Mouse (Mus musculus): ENCODE measurements around the gene Ncapd2. TPM values are rescaled to one million over a fixed set of nuclear protein-coding genes. Genes with fewer than 3 reads are reported as not detected.

The Ncapd2 gene
- polyA plus RNA-seq, 1 experiment from 2014 or later: 16.6 TPM

DNA sequence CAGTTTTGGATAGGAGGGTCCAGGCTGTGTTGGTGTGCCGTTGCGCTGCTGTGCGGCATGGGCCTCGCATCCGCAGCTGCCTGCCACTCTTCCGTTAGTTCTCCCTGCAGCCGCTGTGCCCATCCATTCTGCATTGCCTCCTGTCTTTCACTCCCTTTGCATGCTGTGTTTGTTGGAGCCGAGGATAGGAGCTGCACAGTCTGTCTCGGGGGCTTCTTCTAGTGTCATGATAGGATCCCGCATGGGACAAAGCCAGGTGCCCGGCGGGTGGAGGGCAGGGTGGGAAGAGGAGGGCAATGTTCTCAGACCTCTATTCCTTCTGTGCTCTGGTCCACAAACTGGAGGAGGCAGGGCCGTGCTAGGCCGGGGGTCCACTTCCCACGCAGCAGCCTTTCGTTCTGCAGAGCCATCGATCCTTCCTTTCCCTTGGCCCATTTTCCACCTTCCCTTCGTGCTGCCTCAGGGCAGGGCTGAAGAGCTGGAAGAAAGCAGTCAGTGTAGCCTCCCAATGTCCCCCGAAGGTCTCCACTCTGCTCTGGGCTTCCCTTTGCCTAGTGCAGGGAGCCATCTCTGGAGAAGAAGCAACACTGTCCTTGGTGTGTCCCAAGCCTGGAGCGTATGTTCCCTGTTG lies 29.7 kb upstream of the Ncapd2 start:
- Histone ChIP-seq H3K4me2 (replicated peaks; ENCODE audit: low read depth) (no peak overlapping the region), H3K4me1 (replicated peaks; ENCODE audit: control insufficient read depth, insufficient read depth) (no peaks in the 10 kb centered on the region; the same call in 1 of the 2 replicates), H3K27ac (replicated peaks) (no peak overlapping the region), H3K36me3 (ENCODE audit: control insufficient read depth, insufficient read depth, low read length) (no peaks in the 10 kb centered on the region; the same call in 1 of the 2 replicates), H3K27me3 (ENCODE audit: control insufficient read depth, insufficient read depth, low read length) (no peaks in the 10 kb centered on the region), H3K9ac (ENCODE audit: low read length) (no peak overlapping the region), H3K9me3 (ENCODE audit: control insufficient read depth, low read length) (no peaks in the 10 kb centered on the region), H3K4me3 (ENCODE audit: low read depth, low read length) (no peak overlapping the region)
- no peak for ATAC-seq (ENCODE audit: low FRiP score, low TSS enrichment)
- DNase-seq (ENCODE audit: low spot score): no peak
- 89% methylated on average over 20 of the region's 20 CpGs for WGBS
- TF ChIP-seq CTCF (IDR thresholded peaks at IDR 0.05; ENCODE audit: low read depth): no peak
- no peak for TF ChIP-seq EP300 (optimal IDR thresholded peaks at IDR 0.05)

DNA sequence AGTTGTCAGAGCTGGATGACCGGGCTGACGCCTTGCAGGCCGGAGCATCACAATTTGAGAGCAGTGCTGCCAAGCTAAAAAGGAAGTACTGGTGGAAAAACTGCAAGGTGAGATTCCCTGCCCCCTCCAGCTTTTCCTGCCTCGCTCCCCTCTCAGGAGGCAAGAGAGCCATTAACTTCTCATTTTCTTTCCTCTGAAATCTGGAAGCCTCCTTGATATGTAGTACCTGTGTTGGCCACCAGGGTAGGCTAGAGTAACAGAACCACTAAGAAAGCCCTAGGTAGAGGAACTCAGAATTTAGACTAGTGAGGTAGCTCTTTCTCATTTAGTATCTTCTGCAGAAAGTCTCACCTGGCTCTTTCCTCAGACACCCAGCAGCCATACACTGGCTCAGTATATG lies 27.5 kb upstream of the Ncapd2 start:
- Histone ChIP-seq H3K9me3 (ENCODE audit: control insufficient read depth, low read length) (no peaks in the 10 kb centered on the region), H3K4me1 (replicated peaks; ENCODE audit: control insufficient read depth, insufficient read depth) (no peaks in the 10 kb centered on the region; the same call in 1 of the 2 replicates), H3K9ac (ENCODE audit: low read length) (no peak overlapping the region), H3K36me3 (ENCODE audit: control insufficient read depth, insufficient read depth, low read length) (no peaks in the 10 kb centered on the region), H3K4me3 (ENCODE audit: low read depth, low read length) (no peak overlapping the region), H3K4me2 (replicated peaks; ENCODE audit: low read depth) (no peak overlapping the region), H3K27me3 (ENCODE audit: control insufficient read depth, insufficient read depth, low read length) (no peaks in the 10 kb centered on the region), H3K27ac (replicated peaks) (no peak overlapping the region)
- TF ChIP-seq CTCF (IDR thresholded peaks at IDR 0.05; ENCODE audit: low read depth): peak; percentile 88
- no peak for TF ChIP-seq EP300 (optimal IDR thresholded peaks at IDR 0.05)
- DNase-seq (ENCODE audit: low spot score): peak; percentile 42
- 48% methylated on average over 4 of the region's 4 CpGs for WGBS
- ATAC-seq (ENCODE audit: low FRiP score, low TSS enrichment): no peak

DNA sequence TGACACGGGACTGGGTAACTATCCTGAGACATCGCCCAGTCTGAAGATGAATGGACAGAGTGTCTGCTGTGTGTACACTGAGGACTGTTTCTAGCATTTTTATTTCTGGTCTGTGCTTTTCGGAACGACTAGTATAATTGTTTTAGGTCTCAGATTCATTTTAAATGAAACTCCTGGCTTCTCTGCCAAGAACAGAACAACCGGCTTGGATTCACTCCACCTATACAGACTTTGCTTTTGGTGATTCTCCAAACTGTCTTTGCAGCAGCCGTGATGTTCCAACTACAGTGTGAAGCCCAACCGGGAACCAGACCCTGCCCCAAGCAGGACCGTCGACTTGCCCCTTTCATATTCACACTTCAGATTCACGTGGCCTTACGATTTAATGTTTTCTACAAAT lies 26.4 kb upstream of the Ncapd2 start:
- Histone ChIP-seq H3K4me2 (replicated peaks; ENCODE audit: low read depth) (no peak overlapping the region), H3K9ac (ENCODE audit: low read length) (no peak overlapping the region), H3K4me1 (replicated peaks; ENCODE audit: control insufficient read depth, insufficient read depth) (no peaks in the 10 kb centered on the region; the same call in 1 of the 2 replicates), H3K27me3 (ENCODE audit: control insufficient read depth, insufficient read depth, low read length) (no peaks in the 10 kb centered on the region), H3K27ac (replicated peaks) (no peak overlapping the region), H3K4me3 (ENCODE audit: low read depth, low read length) (no peak overlapping the region), H3K36me3 (ENCODE audit: control insufficient read depth, insufficient read depth, low read length) (no peaks in the 10 kb centered on the region), H3K9me3 (ENCODE audit: control insufficient read depth, low read length) (no peaks in the 10 kb centered on the region)
- 68% methylated on average over 11 of the region's 11 CpGs for WGBS
- no peak for DNase-seq (ENCODE audit: low spot score)
- no peak for ATAC-seq (ENCODE audit: low FRiP score, low TSS enrichment)
- TF ChIP-seq EP300 (optimal IDR thresholded peaks at IDR 0.05): no peak
- TF ChIP-seq CTCF (IDR thresholded peaks at IDR 0.05; ENCODE audit: low read depth): no peak

DNA sequence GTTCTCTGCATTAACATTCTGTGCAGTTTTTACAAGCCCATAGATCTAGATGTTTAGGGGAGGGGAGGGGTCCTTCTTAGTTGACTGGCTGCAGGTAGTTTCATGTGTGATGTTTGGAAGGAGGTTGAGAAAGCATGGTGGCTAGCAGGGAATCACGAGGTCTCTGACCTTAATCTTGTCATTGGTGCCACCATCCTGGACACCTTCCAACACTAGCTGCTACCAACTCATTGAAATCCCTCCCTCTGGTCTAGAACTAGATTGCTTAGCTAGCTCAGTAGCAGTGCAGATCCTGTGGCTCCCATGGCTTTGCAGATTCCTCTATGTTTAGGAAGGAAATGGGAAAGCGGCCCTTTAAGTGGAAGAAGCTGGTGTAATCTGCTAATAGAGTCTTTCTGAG lies 25.4 kb upstream of the Ncapd2 start:
- Histone ChIP-seq H3K4me2 (replicated peaks; ENCODE audit: low read depth) (no peak overlapping the region), H3K9me3 (ENCODE audit: control insufficient read depth, low read length) (no peaks in the 10 kb centered on the region), H3K36me3 (ENCODE audit: control insufficient read depth, insufficient read depth, low read length) (no peaks in the 10 kb centered on the region), H3K4me3 (ENCODE audit: low read depth, low read length) (no peak overlapping the region), H3K27me3 (ENCODE audit: control insufficient read depth, insufficient read depth, low read length) (no peaks in the 10 kb centered on the region), H3K4me1 (replicated peaks; ENCODE audit: control insufficient read depth, insufficient read depth) (no peaks in the 10 kb centered on the region; the same call in 1 of the 2 replicates), H3K27ac (replicated peaks) (no peak overlapping the region), H3K9ac (ENCODE audit: low read length) (no peak overlapping the region)
- no peak for ATAC-seq (ENCODE audit: low FRiP score, low TSS enrichment)
- TF ChIP-seq EP300 (optimal IDR thresholded peaks at IDR 0.05) (no peak), CTCF (IDR thresholded peaks at IDR 0.05; ENCODE audit: low read depth) (no peak)
- DNase-seq (ENCODE audit: low spot score): no peak
- WGBS: 76% methylated on average over 2 of the region's 2 CpGs

DNA sequence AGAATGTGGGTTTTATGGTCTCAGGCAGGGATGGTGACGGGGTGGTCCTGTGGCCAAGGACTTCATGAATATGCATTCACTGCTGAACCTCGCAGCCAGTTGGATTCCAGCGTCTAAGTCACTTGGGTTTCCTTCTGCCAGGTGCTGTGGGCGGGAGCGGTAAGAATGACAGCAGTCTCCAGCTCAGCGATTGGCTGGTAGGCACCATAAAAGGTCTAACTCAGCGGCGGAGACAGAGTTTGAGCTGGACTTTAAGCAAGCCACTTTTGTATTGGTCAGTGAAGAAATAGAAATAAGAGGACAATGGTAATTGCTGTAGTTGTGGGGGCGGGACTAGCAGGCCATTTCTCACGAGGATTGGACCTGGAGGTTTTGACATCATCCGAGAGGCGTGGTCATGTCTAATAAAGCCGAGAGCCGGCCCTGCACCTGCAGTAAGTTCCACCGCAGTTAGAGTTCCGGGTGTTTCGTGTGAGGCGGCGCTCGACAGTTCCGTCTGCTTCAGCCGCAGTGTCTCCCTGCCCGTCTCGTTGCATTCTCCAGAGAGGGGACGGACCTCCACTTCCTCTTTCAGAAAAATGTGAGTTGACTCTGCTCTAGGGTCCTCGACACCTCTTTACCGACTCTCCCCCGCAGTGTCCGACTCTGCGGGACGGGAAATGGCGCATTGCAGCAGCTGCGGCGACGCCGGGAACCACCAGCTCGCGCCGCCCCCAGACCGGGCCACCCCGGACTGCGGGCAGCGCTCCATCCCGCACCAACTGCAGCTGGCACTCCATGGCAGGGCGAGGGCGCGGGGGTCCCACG lies 23.9 kb upstream of the Ncapd2 start, which contains the start of gene Vamp1:
TSS of gene Vamp1 (plus strand) at position 404 of the 807 bp plus-strand sequence.
- H3K9me3 ChIP-seq (ENCODE audit: control insufficient read depth, low read length): no peaks in the 10 kb centered on the region
- H3K4me1 ChIP-seq (replicated peaks; ENCODE audit: control insufficient read depth, insufficient read depth): no peaks in the 10 kb centered on the region; the same call in 1 of the 2 replicates
- peak within 1 kb of the TSS; percentile 73 for H3K9ac ChIP-seq (ENCODE audit: low read length)
- under 1% methylated on average over 48 of the region's 48 CpGs for WGBS
- no peaks in the 10 kb centered on the region for H3K36me3 ChIP-seq (ENCODE audit: control insufficient read depth, insufficient read depth, low read length)
- peak within 1 kb of the TSS; percentile 68 for H3K4me3 ChIP-seq (ENCODE audit: low read depth, low read length)
- H3K4me2 ChIP-seq (replicated peaks; ENCODE audit: low read depth): peak within 1 kb of the TSS; percentile 98
- H3K27me3 ChIP-seq (ENCODE audit: control insufficient read depth, insufficient read depth, low read length): no peaks in the 10 kb centered on the region
- peak within 1 kb of the TSS; percentile 69 for H3K27ac ChIP-seq (replicated peaks)
- DNase-seq (ENCODE audit: low spot score) (peak; percentile 96), ATAC-seq (ENCODE audit: low FRiP score, low TSS enrichment) (peak; percentile 99)
- TF ChIP-seq EP300 (optimal IDR thresholded peaks at IDR 0.05) (no peak), CTCF (IDR thresholded peaks at IDR 0.05; ENCODE audit: low read depth) (no peak)

DNA sequence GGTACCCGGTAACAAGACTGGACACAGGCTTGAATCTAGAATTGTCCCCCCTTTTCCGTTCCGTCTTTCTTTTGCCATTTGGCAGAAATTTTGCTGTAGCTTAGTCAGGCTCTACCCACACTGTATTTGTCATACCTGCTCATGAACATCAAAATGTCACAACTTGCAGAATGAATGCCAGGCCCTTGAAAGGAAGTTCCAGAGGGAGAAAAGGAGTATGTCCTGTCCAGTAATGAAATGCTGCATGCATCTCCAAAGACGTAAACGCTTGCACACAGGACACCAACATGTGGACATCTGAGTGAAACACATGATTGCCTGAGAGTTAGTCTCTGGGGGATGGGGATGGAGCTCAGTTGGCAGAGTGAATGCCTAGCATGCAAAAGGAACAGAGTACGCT lies 22.2 kb upstream of the Ncapd2 start:
- DNase-seq (ENCODE audit: low spot score): no peak
- TF ChIP-seq EP300 (optimal IDR thresholded peaks at IDR 0.05) (no peak), CTCF (IDR thresholded peaks at IDR 0.05; ENCODE audit: low read depth) (no peak)

More for the DNA sequence above, 22.2 kb upstream of the Ncapd2 start:
- Histone ChIP-seq H3K9me3 (ENCODE audit: control insufficient read depth, low read length) (no peaks in the 10 kb centered on the region), H3K9ac (ENCODE audit: low read length) (no peak overlapping the region), H3K27ac (replicated peaks) (no peak overlapping the region), H3K4me3 (ENCODE audit: low read depth, low read length) (no peak overlapping the region), H3K4me1 (replicated peaks; ENCODE audit: control insufficient read depth, insufficient read depth) (no peaks in the 10 kb centered on the region; the same call in 1 of the 2 replicates), H3K27me3 (ENCODE audit: control insufficient read depth, insufficient read depth, low read length) (no peaks in the 10 kb centered on the region), H3K36me3 (ENCODE audit: control insufficient read depth, insufficient read depth, low read length) (no peaks in the 10 kb centered on the region), H3K4me2 (replicated peaks; ENCODE audit: low read depth) (no peak overlapping the region)
- 79% methylated on average over 6 of the region's 6 CpGs for WGBS
- ATAC-seq (ENCODE audit: low FRiP score, low TSS enrichment): no peak
